Mouse (Mus musculus) B cell, adult 62 days (primary cell): ENCODE data around the gene Zbtb37. TPM values are rescaled to one million over a fixed set of nuclear protein-coding genes. Genes with fewer than 3 reads are reported as not detected.

Experiments
- total RNA-seq: library from RNA; stranded (reverse); gene quantifications from 4 replicates; pipeline ENCODE4 v1.2.4, GENCODE M21; 2023

The Zbtb37 gene
- 41.8 to 48.1 TPM (median 46.4 TPM) in 4 replicates for total RNA-seq

GRCm38 (mm10) chr1:161034435-161035280 is at the start of gene Zbtb37:
Gene Zbtb37 (minus strand): TSS chr1:161034849.

GRCm38 (mm10) chr1:161070352-161071271 is 36.0 kb upstream of the Zbtb37 start, which contains the start of the genes Dars2 and Cenpl:
Gene Dars2 (minus strand): TSS chr1:161070658.
Gene Cenpl (plus strand): TSS chr1:161070713.

GRCm38 (mm10) chr1:160978071-160978735 is 56.4 kb downstream of the Zbtb37 start, which contains the start of gene Serpinc1:
Gene Serpinc1 (plus strand): TSS chr1:160978585.

Other genes with a start within 250 kb of the Zbtb37 start
- 274 to 298 TPM (median 278 TPM) in 4 replicates for gene Rabgap1l, start 241.6 kb downstream of the Zbtb37 start, total RNA-seq
- gene Rc3h1, start 128.4 kb downstream of the Zbtb37 start, total RNA-seq = 65.4 to 73.5 TPM (median 71.0 TPM) in 4 replicates
- 2.4 to 5.3 TPM (median 3.5 TPM) in 4 replicates for gene Serpinc1, start 56.3 kb downstream of the Zbtb37 start, total RNA-seq
- gene Dars2, start 35.8 kb upstream of the Zbtb37 start, total RNA-seq = 10.6 to 16.9 TPM (median 14.4 TPM) in 4 replicates
- gene Cenpl, start 35.9 kb upstream of the Zbtb37 start, total RNA-seq = 6.0 to 7.6 TPM (median 6.9 TPM) in 4 replicates
- 21.8 to 25.5 TPM (median 25.4 TPM) in 4 replicates for gene Klhl20, start 96.7 kb upstream of the Zbtb37 start, total RNA-seq
- not detected in 4 replicates for gene Ankrd45, start 107.8 kb upstream of the Zbtb37 start, total RNA-seq
- not detected in 4 replicates for gene Tex50, start 124.5 kb upstream of the Zbtb37 start, total RNA-seq
- gene Prdx6, start 216.4 kb upstream of the Zbtb37 start, total RNA-seq = 106 to 122 TPM (median 109 TPM) in 4 replicates